Mouse (Mus musculus): ENCODE measurements around the gene Irf2bp2. TPM values are rescaled to one million over a fixed set of nuclear protein-coding genes. Genes with fewer than 3 reads are reported as not detected.

The Irf2bp2 gene
- total and polyA plus RNA-seq, 2 experiments from 2014 or later, result 9.8 to 132 TPM

DNA sequence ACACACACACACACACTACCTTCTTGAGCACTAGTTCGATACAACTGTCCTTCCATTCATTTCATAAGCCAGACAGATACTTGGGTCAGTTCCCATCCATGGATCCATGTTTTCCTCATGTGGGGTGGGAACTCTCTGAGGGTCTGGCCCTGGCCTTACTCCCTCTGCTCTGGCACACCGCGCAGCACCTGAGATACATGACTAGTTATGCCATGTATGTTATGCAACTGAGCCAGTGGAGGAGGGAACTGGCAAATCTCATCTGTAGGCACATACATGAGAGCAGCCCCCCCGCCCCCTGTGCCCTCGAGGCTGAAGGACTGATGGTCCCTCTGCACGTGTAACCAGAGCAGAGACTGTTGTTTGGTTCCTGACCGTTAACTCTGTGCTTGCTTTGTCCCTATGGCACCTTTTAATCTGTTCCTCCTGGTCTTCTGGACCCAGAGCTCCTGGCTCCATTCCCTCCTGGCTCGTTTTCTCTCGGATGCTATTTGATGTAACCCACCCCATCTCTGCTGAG is 23.2 kb downstream of the Irf2bp2 start:
- Histone ChIP-seq H3K27ac (ENCODE audit: low read depth) (no peak overlapping the region), H3K4me1 (ENCODE audit: control insufficient read depth, insufficient read depth) (peaks cover 43% of the 10 kb centered on the region), H3K9me3 (replicated peaks; ENCODE audit: control insufficient read depth, low read length) (no peaks in the 10 kb centered on the region), H3K4me2 (ENCODE audit: low read depth, low read length) (no peak overlapping the region), H3K4me3 (ENCODE audit: low read depth, low read length) (no peak overlapping the region), H3K36me3 (replicated peaks; ENCODE audit: control insufficient read depth, insufficient read depth, low read length) (no peaks in the 10 kb centered on the region), H3K27me3 (ENCODE audit: control insufficient read depth, insufficient read depth, low read length) (no peaks in the 10 kb centered on the region), H3K9ac (replicated peaks; ENCODE audit: low read depth, low read length) (no peak overlapping the region)
- DNase-seq (ENCODE audit: low spot score) (no peak), ATAC-seq (ENCODE audit: insufficient read depth, low read depth) (no peak)
- no peak for TF ChIP-seq CTCF (IDR thresholded peaks at IDR 0.05; ENCODE audit: low read depth)
- no peak for TF ChIP-seq EP300 (IDR thresholded peaks at IDR 0.05; ENCODE audit: low read depth)
- WGBS, result 78% methylated on average over 9 of the region's 9 CpGs

DNA sequence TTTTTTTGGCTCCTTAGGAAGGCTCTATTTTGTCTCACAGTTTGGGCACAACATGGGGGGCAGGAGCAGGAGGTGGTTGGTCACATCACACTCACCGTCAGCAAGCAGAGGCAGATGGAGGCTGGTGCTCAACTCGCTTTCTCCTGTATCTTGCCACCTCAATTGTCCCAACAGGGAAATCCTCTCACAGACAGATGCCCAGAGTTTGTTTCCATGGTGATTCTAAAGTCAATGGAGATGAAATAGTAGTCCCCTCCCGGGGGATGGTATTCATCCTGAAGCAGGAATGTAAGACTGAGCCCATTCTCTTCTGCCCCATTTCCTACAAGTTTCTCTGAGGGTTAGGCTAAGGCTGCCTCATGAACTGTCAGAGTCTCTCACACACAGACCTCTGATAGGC is 23.7 kb downstream of the Irf2bp2 start:
- Histone ChIP-seq H3K4me1 (ENCODE audit: control insufficient read depth, insufficient read depth) (peaks cover 46% of the 10 kb centered on the region), H3K4me3 (ENCODE audit: low read depth, low read length) (no peak overlapping the region), H3K9me3 (replicated peaks; ENCODE audit: control insufficient read depth, low read length) (no peaks in the 10 kb centered on the region), H3K4me2 (ENCODE audit: low read depth, low read length) (no peak overlapping the region), H3K27me3 (ENCODE audit: control insufficient read depth, insufficient read depth, low read length) (no peaks in the 10 kb centered on the region), H3K27ac (ENCODE audit: low read depth) (no peak overlapping the region), H3K36me3 (replicated peaks; ENCODE audit: control insufficient read depth, insufficient read depth, low read length) (no peaks in the 10 kb centered on the region), H3K9ac (replicated peaks; ENCODE audit: low read depth, low read length) (no peak overlapping the region)
- TF ChIP-seq CTCF (IDR thresholded peaks at IDR 0.05; ENCODE audit: low read depth) (no peak), EP300 (IDR thresholded peaks at IDR 0.05; ENCODE audit: low read depth) (no peak)
- DNase-seq (ENCODE audit: low spot score), result no peak
- WGBS, result 84% methylated on average over 3 of the region's 3 CpGs
- ATAC-seq (ENCODE audit: insufficient read depth, low read depth), result no peak

DNA sequence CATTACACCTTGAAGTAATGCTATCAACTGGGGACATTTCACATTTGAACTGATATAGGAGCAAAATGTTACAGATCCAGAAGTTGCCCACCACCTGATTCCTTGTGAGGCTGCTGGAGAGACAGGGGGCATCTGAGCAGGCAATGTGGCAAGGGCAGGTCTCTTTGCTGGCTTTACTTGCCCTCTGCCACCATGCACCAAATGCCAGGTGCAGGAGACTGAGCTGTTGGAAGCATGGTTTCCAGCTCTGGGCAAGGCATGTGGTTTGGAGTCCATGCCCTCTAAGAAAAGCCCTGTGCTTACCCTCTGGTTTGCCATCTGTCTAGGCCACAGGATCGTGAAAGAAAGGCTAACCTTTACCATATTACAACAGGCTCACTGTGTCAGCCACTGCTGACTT is 24.1 kb downstream of the Irf2bp2 start:
- no peaks in the 10 kb centered on the region for H3K36me3 ChIP-seq (replicated peaks; ENCODE audit: control insufficient read depth, insufficient read depth, low read length)
- H3K4me1 ChIP-seq (ENCODE audit: control insufficient read depth, insufficient read depth), result peaks cover 50% of the 10 kb centered on the region
- TF ChIP-seq EP300 (IDR thresholded peaks at IDR 0.05; ENCODE audit: low read depth) (no peak), CTCF (IDR thresholded peaks at IDR 0.05; ENCODE audit: low read depth) (no peak)
- no peaks in the 10 kb centered on the region for H3K27me3 ChIP-seq (ENCODE audit: control insufficient read depth, insufficient read depth, low read length)
- WGBS, result 88% methylated on average over 1 of the region's 1 CpGs
- H3K9ac ChIP-seq (replicated peaks; ENCODE audit: low read depth, low read length), result no peak overlapping the region
- H3K4me2 ChIP-seq (ENCODE audit: low read depth, low read length), result no peak overlapping the region
- H3K27ac ChIP-seq (ENCODE audit: low read depth), result no peak overlapping the region
- ATAC-seq (ENCODE audit: insufficient read depth, low read depth) (no peak), DNase-seq (ENCODE audit: low spot score) (no peak)
- no peaks in the 10 kb centered on the region for H3K9me3 ChIP-seq (replicated peaks; ENCODE audit: control insufficient read depth, low read length)
- H3K4me3 ChIP-seq (ENCODE audit: low read depth, low read length), result no peak overlapping the region

- Histone ChIP-seq H3K9me3 (replicated peaks; ENCODE audit: control insufficient read depth, low read length) (no peaks in the 10 kb centered on the region), H3K36me3 (replicated peaks; ENCODE audit: control insufficient read depth, insufficient read depth, low read length) (no peaks in the 10 kb centered on the region), H3K27me3 (ENCODE audit: control insufficient read depth, insufficient read depth, low read length) (no peaks in the 10 kb centered on the region), H3K4me2 (ENCODE audit: low read depth, low read length) (peak overlapping the region; percentile 52; the same call in 1 of the 2 replicates), H3K4me3 (ENCODE audit: low read depth, low read length) (no peak overlapping the region), H3K27ac (ENCODE audit: low read depth) (peak overlapping the region; percentile 91), H3K9ac (replicated peaks; ENCODE audit: low read depth, low read length) (peak overlapping the region; percentile 52; the same call in 1 of the 2 replicates), H3K4me1 (ENCODE audit: control insufficient read depth, insufficient read depth) (peaks cover 52% of the 10 kb centered on the region)
- WGBS, result 43% methylated on average over 2 of the region's 2 CpGs
- no peak for TF ChIP-seq CTCF (IDR thresholded peaks at IDR 0.05; ENCODE audit: low read depth)
- no peak for TF ChIP-seq EP300 (IDR thresholded peaks at IDR 0.05; ENCODE audit: low read depth)
- DNase-seq (ENCODE audit: low spot score) (peak; percentile 51), ATAC-seq (ENCODE audit: insufficient read depth, low read depth) (0 out of 2 replicates have a peak, but pooled peaks have one; percentile 12)
Observed at GRCm38 (mm10) chr8:126567674-126568073, 26.1 kb downstream of the Irf2bp2 start.

DNA sequence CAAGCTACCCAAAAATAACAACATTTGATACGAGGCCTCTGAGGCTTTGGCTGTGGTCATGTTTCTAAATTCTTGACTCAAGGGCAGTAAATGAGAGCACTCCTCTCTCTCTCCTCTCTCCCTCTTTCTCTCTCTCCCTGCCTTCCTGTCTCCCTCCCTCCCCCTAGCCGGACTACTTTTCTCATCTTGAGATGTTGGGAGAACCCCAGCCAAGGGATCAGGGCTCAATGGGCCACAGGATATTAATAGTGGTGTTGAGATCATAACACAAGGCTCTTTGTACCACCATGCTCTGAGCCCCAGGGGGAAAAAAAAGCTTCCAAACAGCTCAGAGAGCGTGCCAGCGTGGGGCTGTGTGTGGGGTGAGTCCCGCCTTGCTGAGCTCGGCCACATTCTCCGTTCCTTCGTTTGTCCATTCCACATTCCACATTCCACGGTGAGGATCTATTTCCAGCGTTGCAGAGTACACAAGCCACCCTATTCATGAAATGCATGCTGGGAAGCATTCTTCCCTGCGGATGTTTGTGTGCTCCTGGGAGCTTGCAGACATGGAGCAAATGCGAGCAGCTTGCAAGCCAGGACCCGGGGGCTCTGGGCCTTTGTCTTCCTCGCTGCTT is 27.2 kb downstream of the Irf2bp2 start:
- H3K9ac ChIP-seq (replicated peaks; ENCODE audit: low read depth, low read length), result peak overlapping the region; percentile 52
- ATAC-seq (ENCODE audit: insufficient read depth, low read depth) (peak; percentile 88), DNase-seq (ENCODE audit: low spot score) (peak; percentile 96)
- no peaks in the 10 kb centered on the region for H3K27me3 ChIP-seq (ENCODE audit: control insufficient read depth, insufficient read depth, low read length)
- no peaks in the 10 kb centered on the region for H3K9me3 ChIP-seq (replicated peaks; ENCODE audit: control insufficient read depth, low read length)
- no peaks in the 10 kb centered on the region for H3K36me3 ChIP-seq (replicated peaks; ENCODE audit: control insufficient read depth, insufficient read depth, low read length)
- TF ChIP-seq CTCF (IDR thresholded peaks at IDR 0.05; ENCODE audit: low read depth), result no peak
- peak; percentile 92 for TF ChIP-seq EP300 (IDR thresholded peaks at IDR 0.05; ENCODE audit: low read depth)
- peak overlapping the region; percentile 52 for H3K4me2 ChIP-seq (ENCODE audit: low read depth, low read length)
- WGBS, result 6% methylated on average over 14 of the region's 14 CpGs
- peaks cover 52% of the 10 kb centered on the region for H3K4me1 ChIP-seq (ENCODE audit: control insufficient read depth, insufficient read depth)
- peak overlapping the region; percentile 20; the same call in 1 of the 2 replicates for H3K4me3 ChIP-seq (ENCODE audit: low read depth, low read length)
- peak overlapping the region; percentile 91 for H3K27ac ChIP-seq (ENCODE audit: low read depth)

Data from heart, postnatal 0 days (tissue).